Mouse (Mus musculus): Measurements from ENCODE around the gene Cage1.

- TF ChIP-seq CTCF (IDR thresholded peaks at IDR 0.05; ENCODE audit: low read depth) (no peak), EP300 (IDR thresholded peaks at IDR 0.05; ENCODE audit: low read depth) (no peak)
These were observed 21.3 kb downstream of the Cage1 start for GRCm38 (mm10) chr13:38015591-38015990.
